Mouse (Mus musculus) heart, embryonic 11.5 days (tissue): ENCODE results near the gene Gm7682. TPM values are rescaled to one million over a fixed set of nuclear protein-coding genes. Genes with fewer than 3 reads are reported as not detected.
"Not testable (repeated sequence)": the region's sequence is repeated elsewhere in the genome, so short reads cannot be mapped to it uniquely, and the experiment has no call there.

Source experiments
- ATAC-seq: fragments of 200-750 bp; cut with Nextera tagmentation; replicated peaks from 2 replicates; pipeline ENCODE4 v1.8.0; 2017; ENCODE audit warnings: moderate library complexity; ENCODE audit not compliant: insufficient number of reproducible peaks, low FRiP score, low TSS enrichment
- H3K27ac ChIP-seq: fragments of 300-500 bp; sonication (generic); 2 replicates; pipeline ENCODE4 v1.5.1; 2014; ENCODE audit warnings: mild to moderate bottlenecking, low read depth, low read length
- H3K27me3 ChIP-seq: fragments of 300-500 bp; sonication (generic); 2 replicates; pipeline ENCODE4 v1.6.1; 2014; ENCODE audit warnings: mild to moderate bottlenecking, low read length, mixed read lengths; ENCODE audit not compliant: control insufficient read depth, insufficient read depth
- H3K36me3 ChIP-seq: fragments of 300-500 bp; sonication (generic); 2 replicates; pipeline ENCODE4 v1.6.1; 2014; ENCODE audit warnings: mild to moderate bottlenecking, low read length, moderate library complexity, mixed read lengths; ENCODE audit not compliant: control insufficient read depth, insufficient read depth
- H3K4me1 ChIP-seq: fragments of 300-500 bp; sonication (generic); 2 replicates; pipeline ENCODE4 v1.6.1; 2014; ENCODE audit warnings: low read length; ENCODE audit not compliant: control insufficient read depth, insufficient read depth
- H3K4me2 ChIP-seq: fragments of 300-500 bp; sonication (generic); 2 replicates; pipeline ENCODE4 v1.6.1; 2014; ENCODE audit warnings: mild to moderate bottlenecking, moderate library complexity
- H3K4me3 ChIP-seq: fragments of 300-500 bp; sonication (generic); 2 replicates; pipeline ENCODE4 v1.5.1; 2014; ENCODE audit warnings: low read depth, low read length
- H3K9ac ChIP-seq: fragments of 300-500 bp; sonication (generic); 2 replicates; pipeline ENCODE4 v1.6.1; 2014; ENCODE audit warnings: mild to moderate bottlenecking, low read depth, low read length, moderate library complexity
- H3K9me3 ChIP-seq: fragments of 300-500 bp; sonication (generic); replicated peaks from 2 replicates; pipeline ENCODE4 v1.6.1; 2016; ENCODE audit warnings: low read length; ENCODE audit not compliant: control insufficient read depth
- WGBS: fragments of 180-500 bp; shearing (Covaris S2); extraction: QIAGEN DNeasy Blood & Tissue Kit; methylation state at CpG from one replicate; pipeline ENCODE4 v1.1.7; 2014; ENCODE audit not compliant: insufficient replicate concordance; 5-methylcytosine and 5-hydroxymethylcytosine counted together
- polyA plus RNA-seq: library from polyadenylated mRNA; unstranded; fragments of >200 nt; fragmentation: Nextera tagmentation; extraction: Ambion mirVana; gene quantifications from 2 replicates; pipeline ENCODE4 v1.2.1, GENCODE M21; 2014

Gm7682 gene
- not detected in 2 replicates for polyA plus RNA-seq

GRCm38 (mm10) chr5:94445484-94445883 lies at the start of gene Gm7682:
Gene Gm7682, plus strand, starts transcription at chr5:94445784.
- H3K27ac ChIP-seq, H3K36me3 ChIP-seq, H3K4me3 ChIP-seq, ATAC-seq, H3K4me1 ChIP-seq, H3K9ac ChIP-seq, H3K4me2 ChIP-seq, H3K9me3 ChIP-seq, H3K27me3 ChIP-seq: not testable (repeated sequence)
- WGBS = no CpG with 5 or more reads among the region's 3 CpGs

Other genes starting within 250 kb of the Gm7682 start
- not detected in 2 replicates for gene Gm3106, start 227.8 kb upstream of the Gm7682 start, polyA plus RNA-seq
- not detected in 2 replicates for gene A430089I19Rik, start 139.0 kb upstream of the Gm7682 start, polyA plus RNA-seq
- not detected in 2 replicates for gene Gm6502, start 131.3 kb upstream of the Gm7682 start, polyA plus RNA-seq
- gene AA792892, start 106.0 kb upstream of the Gm7682 start, polyA plus RNA-seq = not detected in 2 replicates
- not detected in 2 replicates for gene Gm3139, start 80.5 kb downstream of the Gm7682 start, polyA plus RNA-seq
- gene Gm3147, start 170.6 kb downstream of the Gm7682 start, polyA plus RNA-seq = not detected in 2 replicates
- not detected in 2 replicates for gene Gm6509, start 178.2 kb downstream of the Gm7682 start, polyA plus RNA-seq
- gene Gm6205, start 202.6 kb downstream of the Gm7682 start, polyA plus RNA-seq = not detected in 2 replicates